ENCODE assay signal across 8 mouse cellular contexts in the genomic region with DNA sequence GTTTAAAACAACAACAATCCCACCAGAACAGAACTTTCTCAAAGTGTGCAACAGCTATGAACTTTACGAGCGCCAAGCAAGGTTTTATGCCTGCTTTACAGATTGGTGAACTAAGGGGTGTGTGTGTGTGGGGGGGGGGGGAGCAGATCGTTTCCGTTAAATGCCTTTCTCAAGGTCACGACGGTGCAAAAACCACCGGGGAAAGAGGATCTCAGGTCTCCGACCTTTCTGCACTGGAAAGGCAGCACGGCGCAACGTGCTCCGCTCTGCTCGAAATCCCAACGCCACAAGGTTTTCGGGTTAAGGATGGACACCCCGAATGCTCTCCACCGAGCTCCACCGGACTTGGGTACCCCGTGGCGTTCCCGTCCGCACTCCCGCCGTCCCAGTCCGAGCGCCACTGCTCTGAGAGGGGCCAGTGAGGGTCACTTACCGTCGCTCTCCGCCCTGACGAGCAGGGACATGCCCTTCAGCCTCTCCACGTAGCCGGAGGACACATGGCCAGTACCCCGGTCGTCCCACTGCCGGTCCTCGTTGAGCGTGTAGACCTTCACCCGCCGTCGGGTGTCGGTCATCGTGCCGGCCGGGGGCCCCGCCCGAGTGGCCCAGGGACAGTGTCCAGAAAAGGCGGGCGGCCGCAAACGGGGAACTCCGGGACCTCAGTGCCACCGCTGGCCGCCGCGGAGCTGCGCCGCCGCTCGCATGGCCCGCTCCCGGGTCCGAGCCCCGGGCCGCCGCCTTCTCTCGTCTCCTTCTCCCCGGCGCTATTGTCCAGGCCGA. TPM values are rescaled to one million over a fixed set of nuclear protein-coding genes. Genes with fewer than 3 reads are reported as not detected.
DNase-seq lines count a peak whose midpoint lies in the region; ATAC-seq and TF ChIP-seq lines count a peak whose summit lies in the region.

No protein-coding gene starts in this region.

- DNase-seq in layer of hippocampus, adult 11-12 months (ENCODE audit: low spot score): peak; percentile 19
- no peak for DNase-seq in layer of hippocampus, postnatal 14 days (ENCODE audit: low spot score in 2 of 2)
- DNase-seq in kidney, postnatal 10 days: peak; percentile 58
- DNase-seq in lung, postnatal 25 days (ENCODE audit: low spot score): peak; percentile 12
- peak; percentile 28 for DNase-seq in right cerebral cortex, postnatal 14 days

- H3K4me2 ChIP-seq in forebrain, embryonic 13.5 days: peak overlapping the region; percentile 93
- H3K4me2 ChIP-seq in heart, embryonic 16.5 days (ENCODE audit: low read depth, low read length): peak overlapping the region; percentile 88

- under 1% methylated on average over 67 of the region's 69 CpGs for WGBS in forebrain, embryonic 13.5 days
- WGBS in heart, embryonic 16.5 days: under 1% methylated on average over 68 of the region's 69 CpGs

- H3K36me3 ChIP-seq in forebrain, embryonic 13.5 days (ENCODE audit: poor library complexity, severe bottlenecking): peaks cover 13% of the 10 kb centered on the region
- H3K36me3 ChIP-seq in heart, embryonic 16.5 days (ENCODE audit: control insufficient read depth, insufficient read depth): peaks cover 5% of the 10 kb centered on the region; the same call in 1 of the 2 replicates

- H3K27me3 ChIP-seq in forebrain, embryonic 13.5 days: no peaks in the 10 kb centered on the region
- no peaks in the 10 kb centered on the region for H3K27me3 ChIP-seq in heart, embryonic 16.5 days (ENCODE audit: control insufficient read depth, insufficient read depth, low read length)

- H3K27ac ChIP-seq in bone marrow macrophage, adult 2 months (ENCODE audit: insufficient read depth, low read depth, low read length): peak overlapping the region; percentile 87
- peak overlapping the region; percentile 99 for H3K27ac ChIP-seq in forebrain, embryonic 13.5 days
- peak overlapping the region; percentile 99 for H3K27ac ChIP-seq in heart, embryonic 16.5 days (ENCODE audit: low read length)

- TF ChIP-seq POLR2A in bone marrow macrophage, adult 2 months (IDR thresholded peaks at IDR 0.05; ENCODE audit: borderline replicate concordance, low read depth, low read length): no peak

- TF ChIP-seq CTCF in bone marrow macrophage, adult 2 months (IDR thresholded peaks at IDR 0.05; ENCODE audit: low read depth, low read length): no peak

- peak overlapping the region; percentile 86 for H3K4me3 ChIP-seq in bone marrow macrophage, adult 2 months (ENCODE audit: insufficient read depth, low read length)
- peak overlapping the region; percentile 94 for H3K4me3 ChIP-seq in forebrain, embryonic 13.5 days
- H3K4me3 ChIP-seq in heart, embryonic 16.5 days (ENCODE audit: low read length): peak overlapping the region; percentile 100

- peak overlapping the region; percentile 96 for H3K9ac ChIP-seq in forebrain, embryonic 13.5 days
- H3K9ac ChIP-seq in heart, embryonic 16.5 days (ENCODE audit: low read length): peak overlapping the region; percentile 100

- no peaks in the 10 kb centered on the region for H3K9me3 ChIP-seq in forebrain, embryonic 13.5 days (replicated peaks)
- H3K9me3 ChIP-seq in heart, embryonic 16.5 days (replicated peaks; ENCODE audit: control insufficient read depth, low read length): no peaks in the 10 kb centered on the region

- peaks cover 3% of the 10 kb centered on the region for H3K4me1 ChIP-seq in bone marrow macrophage, adult 2 months (ENCODE audit: control insufficient read depth, insufficient read depth, low read length)
- H3K4me1 ChIP-seq in forebrain, embryonic 13.5 days: peaks cover 31% of the 10 kb centered on the region
- peaks cover 32% of the 10 kb centered on the region for H3K4me1 ChIP-seq in heart, embryonic 16.5 days (ENCODE audit: control insufficient read depth, insufficient read depth, low read length)

- peak; percentile 14 for ATAC-seq in forebrain, embryonic 13.5 days
- ATAC-seq in heart, embryonic 16.5 days (replicated peaks; ENCODE audit: extremely low read depth, insufficient read depth, low FRiP score): peak; percentile 10

RNA-seq across cellular contexts. Expression of gene Ppp4r3a, which starts 1.0 kb away (rescaled TPM):
- total RNA-seq in layer of hippocampus, postnatal 14 days (2021): 10 to 100 TPM; 43.2 to 43.4 TPM
- polyA plus RNA-seq in bone marrow macrophage, adult 2 months (2012; ENCODE audit: insufficient read depth, insufficient read length, missing spikeins): 44.9 and 60.1 TPM in 2 replicates
- polyA plus RNA-seq in forebrain, embryonic 13.5 days (2015; fragmentation: Nextera tagmentation; extraction: Ambion mirVana): 36.9 and 40.0 TPM in 2 replicates
- 25.3 and 25.8 TPM in 2 replicates for polyA plus RNA-seq in heart, embryonic 16.5 days (2015; fragmentation: Nextera tagmentation; extraction: Ambion mirVana)

RNA-seq across cellular contexts. Expression of gene Ccdc88c, which starts 53.6 kb away (rescaled TPM):
- total RNA-seq in layer of hippocampus, postnatal 14 days (2021): 10 to 100 TPM; 33.5 to 38.3 TPM
- 0.76 TPM in 1 of 2 replicates, not detected in the other for polyA plus RNA-seq in bone marrow macrophage, adult 2 months (2012; ENCODE audit: insufficient read depth, insufficient read length, missing spikeins)
- polyA plus RNA-seq in forebrain, embryonic 13.5 days (2015; fragmentation: Nextera tagmentation; extraction: Ambion mirVana): 20.7 and 21.4 TPM in 2 replicates
- 4.3 and 5.5 TPM in 2 replicates for polyA plus RNA-seq in heart, embryonic 16.5 days (2015; fragmentation: Nextera tagmentation; extraction: Ambion mirVana)

Comparison
In these comparisons a context has a peak if more than half of its experiments do, and no peak if none do; other contexts are left out.
1. DNase-seq: peak in layer of hippocampus, adult 11-12 months (single experiment), kidney, postnatal 10 days (single experiment), lung, postnatal 25 days (single experiment) and right cerebral cortex, postnatal 14 days (single experiment); none in layer of hippocampus, postnatal 14 days (0 of 2).
2. Peak in every context shown above with its lines, with median percentiles within 50 percentile points of each other: H3K27ac ChIP-seq and H3K4me3 ChIP-seq.